36 mouse cellular contexts compared by ENCODE assay signal in the genomic region with DNA sequence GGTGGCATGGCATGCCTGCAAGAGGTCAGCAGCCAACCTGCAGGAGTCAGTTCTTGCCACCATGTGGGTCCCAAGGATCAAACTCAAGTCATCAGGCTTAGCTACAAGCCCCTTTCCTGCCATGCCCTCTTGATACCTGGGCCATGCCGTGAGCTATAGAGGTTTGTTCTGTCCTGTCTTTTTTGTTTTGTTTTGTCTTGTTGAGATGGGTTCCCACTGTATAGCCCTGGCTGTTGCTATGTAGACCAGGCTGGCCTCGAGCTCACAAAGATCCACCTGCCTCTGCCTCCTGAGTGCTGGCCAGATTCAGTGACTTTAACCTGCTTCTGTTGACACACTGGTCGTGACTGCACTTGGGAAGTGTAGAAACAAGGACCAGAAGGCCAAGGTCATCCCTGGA. TPM values are rescaled to one million over a fixed set of nuclear protein-coding genes. Genes with fewer than 3 reads are reported as not detected.
"Had no signal": no experiment of that assay in that cellular context is flagged by ENCODE, and none has a peak within 500 bp of the region (broad histone marks: within the 10 kb centered on the region; RNA-seq: fewer than 3 reads in every experiment).

No protein-coding gene starts in this region.

- H3K4me1 ChIP-seq: heart, embryonic 13.5 days; heart, embryonic 15.5 days; hindbrain, embryonic 10.5 days; hindbrain, embryonic 12.5 days; limb, embryonic 15.5 days had no signal

- ATAC-seq: hindbrain, embryonic 16.5 days; inflammation-experienced regulatory T-cells, adult 6 months; intestine, postnatal 0 days had no signal

- H3K27ac ChIP-seq: gastrocnemius, adult 2 months; heart, adult 2 months; heart, embryonic 13.5 days; heart, embryonic 15.5 days; hindbrain, embryonic 10.5 days; hindbrain, embryonic 12.5 days; hindbrain, embryonic 14.5 days; layer of hippocampus, adult 2 months; left cerebral cortex, adult 2 months; limb, embryonic 13.5 days; limb, embryonic 15.5 days; liver, embryonic 14.5 days had no signal

- H3K4me3 ChIP-seq: gastrocnemius, adult 2 months; heart, adult 2 months; heart, embryonic 13.5 days; heart, embryonic 15.5 days; hindbrain, embryonic 10.5 days; hindbrain, embryonic 12.5 days; layer of hippocampus, adult 2 months; left cerebral cortex, adult 2 months; limb, embryonic 13.5 days; limb, embryonic 15.5 days had no signal

- H3K36me3 ChIP-seq: heart, embryonic 13.5 days; heart, embryonic 15.5 days; hindbrain, embryonic 10.5 days; hindbrain, embryonic 12.5 days; limb, embryonic 13.5 days; limb, embryonic 15.5 days had no signal

- H3K4me2 ChIP-seq: heart, embryonic 11.5 days; heart, embryonic 13.5 days; heart, embryonic 15.5 days; hindbrain, embryonic 12.5 days; hindbrain, embryonic 14.5 days; limb, embryonic 13.5 days; limb, embryonic 15.5 days; liver, embryonic 11.5 days had no signal

- H3K9ac ChIP-seq: heart, embryonic 13.5 days; heart, embryonic 15.5 days; hindbrain, embryonic 12.5 days; hindbrain, embryonic 14.5 days; limb, embryonic 13.5 days; limb, embryonic 15.5 days; liver, embryonic 14.5 days had no signal

- DNase-seq: gastrocnemius, adult 2 months; gastrocnemius, postnatal 10 days; gastrocnemius, postnatal 25 days; heart, postnatal 14 days; heart, postnatal 36 days; kidney, adult 18-20 months; kidney, adult 8-10 months; kidney, postnatal 10 days; kidney, postnatal 4 days; left cerebral cortex, postnatal 4 days had no signal

- H3K9me3 ChIP-seq: heart, embryonic 13.5 days; heart, embryonic 15.5 days; hindbrain, embryonic 10.5 days; hindbrain, embryonic 12.5 days; limb, embryonic 13.5 days; limb, embryonic 15.5 days had no signal

RNA-seq across cellular contexts. Expression of gene Acer1, which starts 6.5 kb away (rescaled TPM):
- total RNA-seq: gastrocnemius, adult 2 months; gastrocnemius, postnatal 10 days; gastrocnemius, postnatal 25 days; gastrocnemius, postnatal 4 days; granulocyte monocyte progenitor cell, adult 5-6 weeks; heart, adult 2 months; heart, postnatal 14 days; heart, postnatal 36 days; layer of hippocampus, adult 2 months; layer of hippocampus, postnatal 10 days; layer of hippocampus, postnatal 25 days; left cerebral cortex, adult 2 months; left cerebral cortex, postnatal 14 days; left cerebral cortex, postnatal 4 days had no signal
- polyA plus RNA-seq: frontal cortex, adult 2 months; heart, adult 2 months; heart, embryonic 11.5 days; heart, embryonic 13.5 days; heart, postnatal 0 days; hindbrain, embryonic 10.5 days; hindbrain, embryonic 12.5 days; hindbrain, embryonic 14.5 days; hindbrain, embryonic 16.5 days; inflammation-experienced regulatory T-cells, adult 6 months; kidney, embryonic 14.5 days; kidney, embryonic 16.5 days; limb, embryonic 11.5 days; limb, embryonic 13.5 days; liver, embryonic 11.5 days; liver, embryonic 14.5 days had no signal

RNA-seq across cellular contexts. Expression of gene Pspn, which starts 24.4 kb away (rescaled TPM):
- total RNA-seq: gastrocnemius, adult 2 months; gastrocnemius, postnatal 10 days; gastrocnemius, postnatal 25 days; gastrocnemius, postnatal 4 days; granulocyte monocyte progenitor cell, adult 5-6 weeks; heart, adult 2 months; heart, postnatal 14 days; heart, postnatal 36 days; layer of hippocampus, adult 2 months; layer of hippocampus, postnatal 10 days; layer of hippocampus, postnatal 25 days; left cerebral cortex, adult 2 months; left cerebral cortex, postnatal 14 days; left cerebral cortex, postnatal 4 days had no signal
- polyA plus RNA-seq: heart, adult 2 months; heart, embryonic 15.5 days; hindbrain, embryonic 10.5 days; hindbrain, embryonic 16.5 days; intestine, postnatal 0 days; limb, embryonic 13.5 days; limb, embryonic 15.5 days; liver, embryonic 11.5 days; liver, embryonic 14.5 days had no signal
